Mouse (Mus musculus): ENCODE results near the gene Stard5. TPM values are rescaled to one million over a fixed set of nuclear protein-coding genes. Genes with fewer than 3 reads are reported as not detected.

Gene Stard5
- polyA plus RNA-seq, 1 experiment from 2014 or later: 8.1 TPM

- no peak for DNase-seq (ENCODE audit: low spot score)
- Histone ChIP-seq H3K36me3 (ENCODE audit: control insufficient read depth, insufficient read depth, low read length) (no peaks in the 10 kb centered on the region), H3K9ac (ENCODE audit: low read length) (no peak overlapping the region), H3K27ac (ENCODE audit: low read depth, low read length) (no peak overlapping the region), H3K4me3 (ENCODE audit: low read depth, low read length) (no peak overlapping the region), H3K4me2 (ENCODE audit: low read length) (no peak overlapping the region), H3K4me1 (ENCODE audit: control insufficient read depth, insufficient read depth, low read length) (no peaks in the 10 kb centered on the region), H3K9me3 (replicated peaks; ENCODE audit: control insufficient read depth, low read length) (no peaks in the 10 kb centered on the region), H3K27me3 (replicated peaks; ENCODE audit: control insufficient read depth, insufficient read depth, low read length) (no peaks in the 10 kb centered on the region)
- 94% methylated on average over 3 of the region's 3 CpGs for WGBS
- no peak for ATAC-seq
Measured at GRCm38 (mm10) chr7:83639084-83639483, 7.3 kb downstream of the Stard5 start.

GRCm38 (mm10) chr7:83640581-83640980 lies 8.8 kb downstream of the Stard5 start:
- Histone ChIP-seq H3K27ac (ENCODE audit: low read depth, low read length) (no peak overlapping the region), H3K9me3 (replicated peaks; ENCODE audit: control insufficient read depth, low read length) (no peaks in the 10 kb centered on the region), H3K4me1 (ENCODE audit: control insufficient read depth, insufficient read depth, low read length) (no peaks in the 10 kb centered on the region), H3K4me3 (ENCODE audit: low read depth, low read length) (no peak overlapping the region), H3K9ac (ENCODE audit: low read length) (no peak overlapping the region), H3K4me2 (ENCODE audit: low read length) (no peak overlapping the region), H3K27me3 (replicated peaks; ENCODE audit: control insufficient read depth, insufficient read depth, low read length) (no peaks in the 10 kb centered on the region), H3K36me3 (ENCODE audit: control insufficient read depth, insufficient read depth, low read length) (no peaks in the 10 kb centered on the region)
- WGBS: 95% methylated on average over 5 of the region's 5 CpGs
- ATAC-seq: no peak
- no peak for DNase-seq (ENCODE audit: low spot score)

- Histone ChIP-seq H3K4me1 (ENCODE audit: control insufficient read depth, insufficient read depth, low read length) (no peaks in the 10 kb centered on the region), H3K27ac (ENCODE audit: low read depth, low read length) (no peak overlapping the region), H3K36me3 (ENCODE audit: control insufficient read depth, insufficient read depth, low read length) (no peaks in the 10 kb centered on the region), H3K4me2 (ENCODE audit: low read length) (no peak overlapping the region), H3K27me3 (replicated peaks; ENCODE audit: control insufficient read depth, insufficient read depth, low read length) (no peaks in the 10 kb centered on the region), H3K9me3 (replicated peaks; ENCODE audit: control insufficient read depth, low read length) (no peaks in the 10 kb centered on the region), H3K9ac (ENCODE audit: low read length) (no peak overlapping the region), H3K4me3 (ENCODE audit: low read depth, low read length) (no peak overlapping the region)
- 69% methylated on average over 2 of the region's 2 CpGs for WGBS
- no peak for DNase-seq (ENCODE audit: low spot score)
- ATAC-seq: no peak
Measured at GRCm38 (mm10) chr7:83641163-83641562, 9.4 kb downstream of the Stard5 start.

- H3K36me3 ChIP-seq (ENCODE audit: control insufficient read depth, insufficient read depth, low read length): no peaks in the 10 kb centered on the region
- no peak overlapping the region for H3K9ac ChIP-seq (ENCODE audit: low read length)
- H3K4me2 ChIP-seq (ENCODE audit: low read length): no peak overlapping the region
- H3K4me3 ChIP-seq (ENCODE audit: low read depth, low read length): no peak overlapping the region
- H3K4me1 ChIP-seq (ENCODE audit: control insufficient read depth, insufficient read depth, low read length): no peaks in the 10 kb centered on the region
- no peak overlapping the region for H3K27ac ChIP-seq (ENCODE audit: low read depth, low read length)
- no peak for DNase-seq (ENCODE audit: low spot score)
- H3K9me3 ChIP-seq (replicated peaks; ENCODE audit: control insufficient read depth, low read length): no peaks in the 10 kb centered on the region
- no peak for ATAC-seq
- 95% methylated on average over 6 of the region's 6 CpGs for WGBS
- no peaks in the 10 kb centered on the region for H3K27me3 ChIP-seq (replicated peaks; ENCODE audit: control insufficient read depth, insufficient read depth, low read length)
Measured at GRCm38 (mm10) chr7:83643581-83643980, 11.8 kb downstream of the Stard5 start.

DNA sequence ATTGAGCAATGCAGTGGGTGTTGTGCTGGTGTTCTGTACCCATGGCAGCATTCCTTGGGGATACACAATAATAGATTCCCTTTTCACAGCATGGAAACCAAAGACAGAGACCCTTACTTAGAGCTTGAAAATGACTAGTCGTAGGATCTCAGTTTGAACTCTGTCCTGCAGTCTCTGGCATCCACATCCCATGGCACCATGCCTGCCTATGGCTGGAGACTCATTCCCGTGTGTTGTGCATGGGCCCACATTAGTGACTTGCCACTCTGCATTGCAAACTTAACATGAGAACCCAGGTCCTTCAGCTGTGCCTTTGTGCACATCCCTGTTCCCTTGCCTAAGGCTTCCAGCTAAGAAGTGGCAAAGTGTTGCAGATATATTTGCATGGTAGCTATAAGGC lies 13.0 kb downstream of the Stard5 start:
- Histone ChIP-seq H3K9me3 (replicated peaks; ENCODE audit: control insufficient read depth, low read length) (no peaks in the 10 kb centered on the region), H3K27ac (ENCODE audit: low read depth, low read length) (no peak overlapping the region), H3K4me1 (ENCODE audit: control insufficient read depth, insufficient read depth, low read length) (no peaks in the 10 kb centered on the region), H3K4me3 (ENCODE audit: low read depth, low read length) (no peak overlapping the region), H3K36me3 (ENCODE audit: control insufficient read depth, insufficient read depth, low read length) (no peaks in the 10 kb centered on the region), H3K9ac (ENCODE audit: low read length) (no peak overlapping the region), H3K4me2 (ENCODE audit: low read length) (no peak overlapping the region), H3K27me3 (replicated peaks; ENCODE audit: control insufficient read depth, insufficient read depth, low read length) (no peaks in the 10 kb centered on the region)
- WGBS: 85% methylated on average over 2 of the region's 2 CpGs
- DNase-seq (ENCODE audit: low spot score) (no peak), ATAC-seq (no peak)

DNA sequence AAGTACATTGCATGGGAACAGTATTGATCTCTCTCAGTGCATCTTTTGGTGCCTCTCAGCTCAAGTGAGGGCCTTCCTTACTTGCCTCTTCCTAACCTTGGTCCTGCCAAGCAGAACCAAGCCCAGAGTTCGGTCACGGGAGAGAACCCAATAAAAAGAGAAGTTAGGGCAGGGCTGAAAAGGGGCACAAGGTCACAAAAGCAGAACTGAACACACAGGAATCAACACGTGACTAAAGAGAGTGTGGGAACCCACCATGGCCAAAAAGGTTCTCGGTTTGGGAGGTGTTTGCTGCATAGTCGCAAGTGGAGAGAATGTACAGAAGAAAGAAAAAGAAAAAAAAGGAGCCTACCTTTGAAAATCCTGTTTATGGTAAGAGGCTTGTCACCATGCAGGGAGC lies 13.7 kb downstream of the Stard5 start:
- no peaks in the 10 kb centered on the region for H3K4me1 ChIP-seq (ENCODE audit: control insufficient read depth, insufficient read depth, low read length)
- WGBS: 82% methylated on average over 5 of the region's 5 CpGs
- H3K4me3 ChIP-seq (ENCODE audit: low read depth, low read length): no peak overlapping the region
- no peaks in the 10 kb centered on the region for H3K9me3 ChIP-seq (replicated peaks; ENCODE audit: control insufficient read depth, low read length)
- ATAC-seq (no peak), DNase-seq (ENCODE audit: low spot score) (no peak)
- no peak overlapping the region for H3K9ac ChIP-seq (ENCODE audit: low read length)
- H3K27ac ChIP-seq (ENCODE audit: low read depth, low read length): no peak overlapping the region
- H3K4me2 ChIP-seq (ENCODE audit: low read length): no peak overlapping the region
- no peaks in the 10 kb centered on the region for H3K27me3 ChIP-seq (replicated peaks; ENCODE audit: control insufficient read depth, insufficient read depth, low read length)
- H3K36me3 ChIP-seq (ENCODE audit: control insufficient read depth, insufficient read depth, low read length): no peaks in the 10 kb centered on the region

DNA sequence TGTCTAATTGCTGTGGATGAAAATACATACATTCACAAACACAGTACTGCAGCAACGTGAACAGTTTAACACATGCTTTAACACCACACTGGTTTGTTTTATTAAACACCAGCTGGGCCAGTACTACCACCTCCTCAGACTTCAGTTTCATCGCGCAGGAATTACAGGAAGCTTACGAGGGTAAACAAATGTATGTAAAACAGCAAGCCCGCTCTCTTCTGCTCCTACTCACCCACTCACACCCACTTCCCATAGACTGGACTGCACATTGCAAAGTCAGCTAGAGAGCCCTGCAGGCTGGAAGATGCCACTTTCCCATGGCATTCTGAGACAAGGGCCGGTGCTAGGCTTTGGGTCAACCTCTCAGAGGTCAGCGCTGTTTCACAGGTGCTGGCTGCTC lies 17.0 kb downstream of the Stard5 start:
- Histone ChIP-seq H3K4me2 (ENCODE audit: low read length) (no peak overlapping the region), H3K4me1 (ENCODE audit: control insufficient read depth, insufficient read depth, low read length) (no peaks in the 10 kb centered on the region), H3K4me3 (ENCODE audit: low read depth, low read length) (no peak overlapping the region), H3K9me3 (replicated peaks; ENCODE audit: control insufficient read depth, low read length) (no peaks in the 10 kb centered on the region), H3K27ac (ENCODE audit: low read depth, low read length) (no peak overlapping the region), H3K27me3 (replicated peaks; ENCODE audit: control insufficient read depth, insufficient read depth, low read length) (no peaks in the 10 kb centered on the region), H3K36me3 (ENCODE audit: control insufficient read depth, insufficient read depth, low read length) (no peaks in the 10 kb centered on the region), H3K9ac (ENCODE audit: low read length) (no peak overlapping the region)
- WGBS: 83% methylated on average over 7 of the region's 7 CpGs
- ATAC-seq: peak; percentile 15; the same call in 1 of the 2 replicates
- peak; percentile 33 for DNase-seq (ENCODE audit: low spot score)

DNA sequence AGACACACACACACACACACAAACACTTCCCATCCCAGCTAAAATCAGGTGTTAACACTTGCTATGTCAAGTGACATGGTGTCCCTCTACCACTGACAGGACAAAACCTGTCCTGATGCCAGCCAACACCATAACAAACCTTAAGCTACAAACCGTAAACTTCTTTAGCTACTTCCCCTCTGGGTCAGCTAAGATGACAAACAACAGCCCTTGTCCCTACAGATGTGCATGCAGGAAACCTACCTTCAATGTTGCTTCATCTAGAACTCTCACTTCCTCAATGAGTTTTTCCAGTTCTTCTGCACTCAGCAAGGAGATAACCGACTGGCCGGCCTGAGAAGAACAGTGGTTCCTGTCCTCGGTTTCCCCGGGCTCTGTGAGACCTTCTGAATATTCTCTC lies 18.9 kb downstream of the Stard5 start:
- no peaks in the 10 kb centered on the region for H3K27me3 ChIP-seq (replicated peaks; ENCODE audit: control insufficient read depth, insufficient read depth, low read length)
- H3K27ac ChIP-seq (ENCODE audit: low read depth, low read length): no peak overlapping the region
- no peak for ATAC-seq
- no peaks in the 10 kb centered on the region for H3K9me3 ChIP-seq (replicated peaks; ENCODE audit: control insufficient read depth, low read length)
- H3K4me2 ChIP-seq (ENCODE audit: low read length): no peak overlapping the region
- H3K36me3 ChIP-seq (ENCODE audit: control insufficient read depth, insufficient read depth, low read length): no peaks in the 10 kb centered on the region
- no peak overlapping the region for H3K4me3 ChIP-seq (ENCODE audit: low read depth, low read length)
- 98% methylated on average over 5 of the region's 5 CpGs for WGBS
- H3K9ac ChIP-seq (ENCODE audit: low read length): no peak overlapping the region
- no peaks in the 10 kb centered on the region for H3K4me1 ChIP-seq (ENCODE audit: control insufficient read depth, insufficient read depth, low read length)
- DNase-seq (ENCODE audit: low spot score): no peak

DNA sequence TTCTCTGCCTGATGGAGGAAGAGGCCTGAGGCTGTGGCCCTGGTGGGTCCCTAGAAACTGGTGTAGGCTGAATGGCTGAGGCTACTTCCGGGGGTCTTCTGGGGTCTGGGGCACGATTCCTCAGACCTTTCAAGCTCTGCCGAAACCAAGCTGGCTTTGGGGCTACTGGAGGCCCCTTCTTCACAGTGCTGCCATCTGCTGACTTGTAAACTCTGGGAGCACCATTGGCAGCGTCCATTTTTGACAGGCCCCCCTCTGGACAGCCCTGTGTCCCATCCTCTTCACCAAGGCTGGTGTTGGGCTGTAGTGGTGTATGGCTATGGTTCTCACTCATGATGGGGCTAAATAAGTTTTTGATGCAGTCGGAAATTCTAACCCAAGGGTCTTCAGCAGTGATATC lies 20.7 kb downstream of the Stard5 start:
- no peak overlapping the region for H3K4me3 ChIP-seq (ENCODE audit: low read depth, low read length)
- H3K27me3 ChIP-seq (replicated peaks; ENCODE audit: control insufficient read depth, insufficient read depth, low read length): no peaks in the 10 kb centered on the region
- ATAC-seq (no peak), DNase-seq (ENCODE audit: low spot score) (no peak)
- no peak overlapping the region for H3K27ac ChIP-seq (ENCODE audit: low read depth, low read length)
- no peak overlapping the region for H3K9ac ChIP-seq (ENCODE audit: low read length)
- WGBS: 74% methylated on average over 5 of the region's 5 CpGs
- H3K36me3 ChIP-seq (ENCODE audit: control insufficient read depth, insufficient read depth, low read length): no peaks in the 10 kb centered on the region
- H3K9me3 ChIP-seq (replicated peaks; ENCODE audit: control insufficient read depth, low read length): no peaks in the 10 kb centered on the region
- no peak overlapping the region for H3K4me2 ChIP-seq (ENCODE audit: low read length)
- H3K4me1 ChIP-seq (ENCODE audit: control insufficient read depth, insufficient read depth, low read length): no peaks in the 10 kb centered on the region
